Mouse (Mus musculus): Measurements from ENCODE around the gene Pik3cb.
A peak's percentile ranks its signal among the peaks of the same experiment; 100 is the strongest.

DNA sequence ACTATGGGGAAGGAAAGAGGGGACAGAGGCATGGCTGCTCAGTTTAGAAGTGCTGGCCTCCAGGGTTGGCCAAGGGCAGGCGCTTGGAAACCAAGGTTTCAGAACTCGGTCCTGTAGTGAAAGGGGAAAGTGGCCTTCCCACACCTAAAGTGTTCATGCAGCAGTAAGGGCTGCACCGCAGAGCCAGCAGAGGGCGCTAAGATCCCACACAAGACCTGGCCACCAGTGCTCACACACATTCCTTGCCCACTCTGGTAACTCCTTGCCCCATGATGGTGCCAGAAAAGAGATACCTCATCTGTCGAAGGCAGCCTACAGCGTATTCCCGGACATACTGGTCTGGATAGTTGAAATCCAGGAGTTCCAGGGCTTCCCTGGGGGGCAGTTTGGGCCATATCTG lies 77.9 kb downstream of the Pik3cb start:
- TF ChIP-seq RCOR1 (IDR thresholded peaks at IDR 0.05; ENCODE audit: low read depth, low read length) (no peak), CTCF (IDR thresholded peaks at IDR 0.05 in 2 of 3, conservative IDR thresholded peaks at IDR 0.05 in 1 of 3; ENCODE audit: control insufficient read depth in 1 of 3, insufficient read depth in 1 of 3, low read depth in 2 of 3, low read length in 3 of 3, poor library complexity in 1 of 3, severe bottlenecking in 1 of 3) (peak; percentile 93 to 96 (median 95)), EP300 (IDR thresholded peaks at IDR 0.05; ENCODE audit: low read depth in 1 of 2, low read length in 2 of 2) (no peak)

Measured in MEL (cell line).